8 mouse cellular contexts compared by ENCODE assay signal in genomic region chr11:53430670-53431346, GRCm38 (mm10). TPM values are rescaled to one million over a fixed set of nuclear protein-coding genes. Genes with fewer than 3 reads are reported as not detected.
DNase-seq lines count a peak whose midpoint lies in the region; ATAC-seq lines count a peak whose summit lies in the region.

Gene Uqcrq, minus strand, starts transcription at chr11:53430831.
Gene Gdf9, plus strand, starts transcription at chr11:53431023.

- peak within 1 kb of the TSS; percentile 89 to 90 for H3K27ac ChIP-seq in heart, embryonic 14.5 days (replicated peaks in 1 of 2; ENCODE audit: control insufficient read depth in 1 of 2, insufficient read depth in 1 of 2, low read depth in 2 of 2, low read length in 2 of 2)
- peak within 1 kb of the TSS; percentile 88 for H3K27ac ChIP-seq in liver, embryonic 13.5 days
- peak within 1 kb of the TSS; percentile 48 for H3K27ac ChIP-seq in stomach, embryonic 16.5 days (ENCODE audit: low read length)

- peaks cover 5 to 23% of the 10 kb centered on the region in 2 experiments for H3K4me1 ChIP-seq in heart, embryonic 14.5 days (ENCODE audit: control insufficient read depth in 2 of 2, insufficient read depth in 2 of 2, low read length in 2 of 2)
- H3K4me1 ChIP-seq in liver, embryonic 13.5 days (replicated peaks), result peaks cover 52% of the 10 kb centered on the region
- peaks cover 12% of the 10 kb centered on the region for H3K4me1 ChIP-seq in stomach, embryonic 16.5 days (ENCODE audit: control insufficient read depth, insufficient read depth, low read length)

- under 1% methylated on average over 44 of the region's 44 CpGs for WGBS in heart, embryonic 14.5 days
- under 1% methylated on average over 44 of the region's 44 CpGs for WGBS in liver, embryonic 13.5 days (ENCODE audit: insufficient replicate concordance)
- WGBS in stomach, embryonic 16.5 days, result under 1% methylated on average over 44 of the region's 44 CpGs

- DNase-seq in c-Kit-negative CD71-positive TER-119-positive erythroid progenitor cells, embryonic 14.5 days (ENCODE audit: low read depth, low spot score), result peak; percentile 100
- peak; percentile 99 for DNase-seq in fibroblast of lung, adult 2 months (ENCODE audit: low read depth)
- peak; percentile 100 for DNase-seq in kidney, postnatal 14 days
- DNase-seq in liver, embryonic 13.5 days, result peak; percentile 100
- peak; percentile 91 for DNase-seq in neural tube, embryonic 10.5 days (ENCODE audit: extremely low spot score, low spot score)

- peaks cover 15% of the 10 kb centered on the region for H3K36me3 ChIP-seq in heart, embryonic 14.5 days (ENCODE audit: control insufficient read depth, insufficient read depth, low read length)
- peaks cover 20% of the 10 kb centered on the region for H3K36me3 ChIP-seq in liver, embryonic 13.5 days
- H3K36me3 ChIP-seq in stomach, embryonic 16.5 days (ENCODE audit: control insufficient read depth, insufficient read depth, low read length), result 0 out of 2 replicates have a peak, but pooled peaks cover 9% of the 10 kb centered on the region

- peak within 1 kb of the TSS; percentile 87 for H3K4me2 ChIP-seq in heart, embryonic 14.5 days (ENCODE audit: low read length)
- peak within 1 kb of the TSS; percentile 85 for H3K4me2 ChIP-seq in liver, embryonic 13.5 days
- peak within 1 kb of the TSS; percentile 66 for H3K4me2 ChIP-seq in stomach, embryonic 16.5 days (ENCODE audit: low read depth, low read length)

- ATAC-seq in CD4-positive, CD25-positive, alpha-beta regulatory T cell, adult 4 months, result peak; percentile 90
- ATAC-seq in heart, embryonic 14.5 days (ENCODE audit: insufficient number of reproducible peaks, insufficient read depth, low FRiP score, low read depth), result peak; percentile 96
- peak; percentile 90 for ATAC-seq in liver, embryonic 13.5 days (ENCODE audit: low read depth)
- ATAC-seq in stomach, embryonic 16.5 days (ENCODE audit: insufficient read depth, low FRiP score), result peak; percentile 97

- no peaks in the 10 kb centered on the region for H3K9me3 ChIP-seq in heart, embryonic 14.5 days (ENCODE audit: control insufficient read depth, low read length)
- H3K9me3 ChIP-seq in liver, embryonic 13.5 days (replicated peaks), result no peaks in the 10 kb centered on the region
- no peaks in the 10 kb centered on the region for H3K9me3 ChIP-seq in stomach, embryonic 16.5 days (replicated peaks; ENCODE audit: control insufficient read depth, low read length)

- H3K4me3 ChIP-seq in heart, embryonic 14.5 days (ENCODE audit: control insufficient read depth in 1 of 2, insufficient read depth in 1 of 2, low read depth in 1 of 2, low read length in 2 of 2), result peak within 1 kb of the TSS; percentile 74 to 83
- peak within 1 kb of the TSS; percentile 84 for H3K4me3 ChIP-seq in liver, embryonic 13.5 days (replicated peaks)
- peak within 1 kb of the TSS; percentile 79 for H3K4me3 ChIP-seq in stomach, embryonic 16.5 days (replicated peaks; ENCODE audit: low read length)

- H3K9ac ChIP-seq in heart, embryonic 14.5 days (ENCODE audit: low read length), result peak within 1 kb of the TSS; percentile 87
- H3K9ac ChIP-seq in liver, embryonic 13.5 days, result peak within 1 kb of the TSS; percentile 89
- H3K9ac ChIP-seq in stomach, embryonic 16.5 days (ENCODE audit: low read length), result peak within 1 kb of the TSS; percentile 91

- H3K27me3 ChIP-seq in heart, embryonic 14.5 days (ENCODE audit: control insufficient read depth, insufficient read depth, low read length), result no peaks in the 10 kb centered on the region
- no peaks in the 10 kb centered on the region for H3K27me3 ChIP-seq in liver, embryonic 13.5 days
- H3K27me3 ChIP-seq in stomach, embryonic 16.5 days (ENCODE audit: control insufficient read depth, insufficient read depth, low read length), result no peaks in the 10 kb centered on the region

RNA-seq across cellular contexts. Expression of gene Uqcrq, which starts in this region (rescaled TPM):
- polyA plus RNA-seq in CD4-positive, CD25-positive, alpha-beta regulatory T cell, adult 4 months (2017; shearing (Covaris generic)), result 100 to 1,000 TPM; 329 to 366 TPM
- 1,378 and 1,424 TPM in 2 replicates for polyA plus RNA-seq in heart, embryonic 14.5 days (2014; fragmentation: Nextera tagmentation; extraction: Ambion mirVana)
- 611 and 667 TPM in 2 replicates for polyA plus RNA-seq in liver, embryonic 13.5 days (2015; fragmentation: Nextera tagmentation; extraction: Ambion mirVana)
- polyA plus RNA-seq in stomach, embryonic 16.5 days (2015; fragmentation: Nextera tagmentation; extraction: Ambion mirVana), result 588 and 617 TPM in 2 replicates

RNA-seq across cellular contexts. Expression of gene Gdf9, which starts in this region (rescaled TPM):
- polyA plus RNA-seq in CD4-positive, CD25-positive, alpha-beta regulatory T cell, adult 4 months (2017; shearing (Covaris generic)), result not detected
- polyA plus RNA-seq in heart, embryonic 14.5 days (2014; fragmentation: Nextera tagmentation; extraction: Ambion mirVana), result 1.4 and 1.7 TPM in 2 replicates
- 0.12 and 0.28 TPM in 2 replicates for polyA plus RNA-seq in liver, embryonic 13.5 days (2015; fragmentation: Nextera tagmentation; extraction: Ambion mirVana)
- polyA plus RNA-seq in stomach, embryonic 16.5 days (2015; fragmentation: Nextera tagmentation; extraction: Ambion mirVana), result 1.5 and 2.0 TPM in 2 replicates

Comparison
In these comparisons a context has a peak if more than half of its experiments do, and no peak if none do; other contexts are left out.
1. Peak in every context shown above with its lines: DNase-seq, ATAC-seq, H3K4me3 ChIP-seq and H3K27ac ChIP-seq.